Mouse (Mus musculus): ENCODE results near the gene Cpox.

The Cpox gene

GRCm38 (mm10) chr16:58700816-58701424 lies 30.8 kb downstream of the Cpox start:
- DNase-seq (ENCODE audit: low read depth, low spot score): no peak

GRCm38 (mm10) chr16:58701779-58702178 lies 31.7 kb downstream of the Cpox start:
- DNase-seq (ENCODE audit: low read depth, low spot score): no peak

- no peak for DNase-seq (ENCODE audit: low read depth, low spot score)
Observed at GRCm38 (mm10) chr16:58702329-58702932, 32.3 kb downstream of the Cpox start.

GRCm38 (mm10) chr16:58703382-58704124 lies 33.5 kb downstream of the Cpox start:
- no peak for DNase-seq (ENCODE audit: low read depth, low spot score)

- no peak for DNase-seq (ENCODE audit: low read depth, low spot score)
Observed at GRCm38 (mm10) chr16:58704999-58705398, 34.9 kb downstream of the Cpox start.

GRCm38 (mm10) chr16:58707276-58707905 lies 37.3 kb downstream of the Cpox start:
- DNase-seq (ENCODE audit: low read depth, low spot score): no peak

GRCm38 (mm10) chr16:58708601-58709475 lies 38.7 kb downstream of the Cpox start:
- DNase-seq (ENCODE audit: low read depth, low spot score): no peak

GRCm38 (mm10) chr16:58709536-58709935 lies 39.4 kb downstream of the Cpox start:
- no peak for DNase-seq (ENCODE audit: low read depth, low spot score)

GRCm38 (mm10) chr16:58712221-58712620 lies 42.1 kb downstream of the Cpox start:
- no peak for DNase-seq (ENCODE audit: low read depth, low spot score)

- no peak for DNase-seq (ENCODE audit: low read depth, low spot score)
Observed at GRCm38 (mm10) chr16:58713128-58713527, 43.0 kb downstream of the Cpox start.

GRCm38 (mm10) chr16:58715018-58715417 lies 44.9 kb downstream of the Cpox start:
- no peak for DNase-seq (ENCODE audit: low read depth, low spot score)

- DNase-seq (ENCODE audit: low read depth, low spot score): no peak
Observed at GRCm38 (mm10) chr16:58718666-58719120, 48.6 kb downstream of the Cpox start, which contains the start of gene Gpr15. Gene Gpr15, minus strand, starts transcription at chr16:58719070.

GRCm38 (mm10) chr16:58722292-58722691 lies 52.2 kb downstream of the Cpox start:
- DNase-seq (ENCODE audit: low read depth, low spot score): no peak

- DNase-seq (ENCODE audit: low read depth, low spot score): no peak
Observed at GRCm38 (mm10) chr16:58726680-58727476, 56.8 kb downstream of the Cpox start.

- DNase-seq (ENCODE audit: low read depth, low spot score): peak; percentile 98
Observed at GRCm38 (mm10) chr16:58727477-58728131, 57.5 kb downstream of the Cpox start, which contains the start of gene Cldnd1. Gene Cldnd1, plus strand, starts transcription at chr16:58727910.

- no peak for DNase-seq (ENCODE audit: low read depth, low spot score)
Observed at GRCm38 (mm10) chr16:58728176-58728671, 58.1 kb downstream of the Cpox start.

GRCm38 (mm10) chr16:58738205-58738604 lies 68.1 kb downstream of the Cpox start:
- peak; percentile 8 for DNase-seq (ENCODE audit: low read depth, low spot score)

GRCm38 (mm10) chr16:58738800-58739199 lies 68.7 kb downstream of the Cpox start:
- DNase-seq (ENCODE audit: low read depth, low spot score): peak; percentile 18

GRCm38 (mm10) chr16:58740751-58741150 lies 70.7 kb downstream of the Cpox start:
- no peak for DNase-seq (ENCODE audit: low read depth, low spot score)

- DNase-seq (ENCODE audit: low read depth, low spot score): no peak
Observed at GRCm38 (mm10) chr16:58746715-58747114, 76.6 kb downstream of the Cpox start.

Data from ZHBTc4 (cell line).